Mouse (Mus musculus) ES-E14 (cell line): Measurements from ENCODE around the gene Mfsd4b3.

Experiments used
- CHD2 ChIP-seq: IDR thresholded peaks from 2 replicates; pipeline ENCODE4 v1.6.1; 2014; ENCODE audit warnings: mild to moderate bottlenecking, low read depth, low read length, inconsistent platforms
- HCFC1 ChIP-seq: IDR thresholded peaks from 2 replicates; pipeline ENCODE4 v1.6.1; 2012; ENCODE audit warnings: low read length, inconsistent platforms, borderline replicate concordance; ENCODE audit not compliant: insufficient read depth
- MAFK ChIP-seq: IDR thresholded peaks from 2 replicates; pipeline ENCODE4 v1.6.1; 2014; ENCODE audit warnings: mild to moderate bottlenecking, low read depth, low read length, inconsistent platforms; ENCODE audit not compliant: insufficient read depth
- ZC3H11A ChIP-seq: IDR thresholded peaks from 2 replicates; pipeline ENCODE4 v1.6.1; 2012; ENCODE audit warnings: low read depth, mild to moderate bottlenecking, inconsistent platforms, low read length, borderline replicate concordance
- ZNF384 ChIP-seq: IDR thresholded peaks from 2 replicates; pipeline ENCODE4 v1.6.1; 2012; ENCODE audit warnings: low read depth, low read length, inconsistent platforms

DNA sequence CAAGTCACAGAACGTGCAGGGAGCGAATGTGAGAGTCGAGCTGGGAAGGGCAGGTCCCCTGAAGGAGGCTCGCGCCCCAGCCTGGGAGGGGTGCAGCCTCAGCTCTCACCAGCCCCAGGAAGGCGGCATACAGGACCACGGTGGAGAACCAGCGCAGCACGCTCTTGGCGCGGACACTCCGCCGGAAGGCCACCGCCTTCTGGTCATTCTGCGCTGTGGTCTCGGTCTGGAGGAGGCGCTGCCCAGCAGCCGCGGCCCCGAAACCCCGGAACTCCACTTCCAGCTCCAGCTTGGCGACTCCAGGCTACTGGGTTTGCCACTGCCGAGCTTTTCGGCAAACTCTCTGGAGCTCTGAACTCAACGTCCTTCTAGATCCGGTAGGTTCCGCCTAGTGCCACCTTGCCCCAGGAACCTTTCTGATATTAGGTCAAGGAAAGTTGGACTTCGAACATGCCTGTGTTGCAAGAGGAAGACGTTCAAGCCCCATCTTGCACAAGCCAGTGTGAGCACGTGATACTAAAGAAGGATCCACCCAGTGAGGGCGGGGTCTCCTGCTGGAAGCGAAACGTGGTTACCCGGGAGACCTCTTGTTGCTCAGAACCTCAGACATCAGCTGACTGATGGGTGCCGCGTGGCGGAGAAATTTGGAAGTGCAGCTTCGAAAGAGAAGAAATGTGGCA is at the start of gene Mfsd4b3:
- TF ChIP-seq CHD2: no peak
- TF ChIP-seq ZNF384: no peak
- TF ChIP-seq MAFK: no peak
- no peak; the same call in 1 of the 2 replicates for TF ChIP-seq ZC3H11A
- no peak for TF ChIP-seq HCFC1
